Mouse (Mus musculus): ENCODE results near the gene Mfap3l.
"Not testable (repeated sequence)": the region's sequence is repeated elsewhere in the genome, so short reads cannot be mapped to it uniquely, and the experiment has no call there.

GRCm38 (mm10) chr8:60658686-60659085, 26.1 kb downstream of the Mfap3l start:
- not testable (repeated sequence) for TF ChIP-seq CTCF (IDR thresholded peaks at IDR 0.05; ENCODE audit: extremely low read depth, insufficient read depth, insufficient read length, insufficient replicate concordance); POLR2A (IDR thresholded peaks at IDR 0.05; ENCODE audit: low read depth, low read length)
